Mouse (Mus musculus): ENCODE data around the gene Grik4.
A peak's percentile ranks its signal among the peaks of the same experiment; 100 is the strongest.
"Not testable (repeated sequence)": the region's sequence is repeated elsewhere in the genome, so short reads cannot be mapped to it uniquely, and the experiment has no call there.

Gene Grik4

DNA sequence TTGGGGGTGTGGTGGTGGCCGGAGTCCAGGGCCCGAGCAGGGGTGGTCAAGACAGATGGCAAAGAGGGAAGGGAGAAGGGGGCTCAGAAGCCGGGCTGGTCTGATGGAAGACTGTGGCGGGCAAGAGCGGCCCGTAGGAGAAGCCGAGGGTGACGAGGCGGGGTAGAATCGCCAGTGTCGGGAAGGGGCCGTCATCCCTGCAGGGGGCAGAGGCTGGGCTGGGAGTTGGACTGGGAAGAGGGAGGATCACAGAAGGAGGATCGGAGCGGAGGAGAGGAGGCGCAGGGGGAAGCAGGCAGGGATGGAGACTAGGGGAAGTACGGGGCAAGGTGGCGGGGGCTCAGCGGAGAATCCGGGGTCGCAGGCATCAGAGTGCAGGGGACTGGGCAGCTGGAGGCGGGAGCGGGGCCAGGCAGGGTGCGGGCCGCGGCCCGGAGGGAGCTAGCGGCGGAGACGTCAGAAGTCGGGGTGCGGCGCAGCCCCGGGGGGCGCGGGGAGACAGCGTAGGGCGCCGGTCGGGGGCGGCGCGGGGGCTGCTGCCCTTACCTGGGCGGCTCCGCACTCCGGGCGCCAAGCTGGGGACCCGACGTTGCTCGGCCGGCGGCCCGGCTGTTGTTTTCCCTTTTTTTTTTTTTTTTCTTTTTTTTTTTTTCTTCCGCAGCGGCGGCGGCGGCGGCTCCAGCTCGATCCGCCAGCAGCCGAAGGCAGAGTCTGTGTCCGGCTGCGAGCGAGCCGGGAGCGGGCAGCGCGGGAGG is at the start of gene Grik4:
Gene Grik4, minus strand, starts transcription at position 713 of the 755 bp plus-strand sequence.
- no peak for DNase-seq (ENCODE audit: low read depth, low spot score)

DNA sequence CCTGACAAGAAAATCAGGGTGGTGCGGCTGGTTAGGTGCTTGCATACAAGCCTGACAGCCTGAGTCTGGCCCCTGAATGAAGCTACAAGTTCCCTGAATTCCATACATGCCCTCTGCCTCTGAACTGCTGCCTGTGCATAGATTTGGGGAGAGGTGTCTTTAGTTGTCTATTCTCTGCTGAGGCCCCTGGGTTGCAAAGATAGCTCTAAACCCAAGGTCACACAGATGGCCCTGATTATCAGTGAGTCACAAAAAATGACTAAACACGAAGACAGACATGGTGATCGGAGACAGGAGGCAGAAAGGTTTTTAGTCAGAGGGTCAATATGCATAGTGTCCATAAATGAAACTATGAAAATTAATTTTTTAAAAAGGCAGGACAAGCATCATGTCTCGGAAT is 49.4 kb upstream of the Grik4 start:
- no peak for DNase-seq (ENCODE audit: low read depth, low spot score)

GRCm38 (mm10) chr9:42987988-42988387 is 43.7 kb upstream of the Grik4 start:
- no peak for DNase-seq (ENCODE audit: low read depth, low spot score)

DNA sequence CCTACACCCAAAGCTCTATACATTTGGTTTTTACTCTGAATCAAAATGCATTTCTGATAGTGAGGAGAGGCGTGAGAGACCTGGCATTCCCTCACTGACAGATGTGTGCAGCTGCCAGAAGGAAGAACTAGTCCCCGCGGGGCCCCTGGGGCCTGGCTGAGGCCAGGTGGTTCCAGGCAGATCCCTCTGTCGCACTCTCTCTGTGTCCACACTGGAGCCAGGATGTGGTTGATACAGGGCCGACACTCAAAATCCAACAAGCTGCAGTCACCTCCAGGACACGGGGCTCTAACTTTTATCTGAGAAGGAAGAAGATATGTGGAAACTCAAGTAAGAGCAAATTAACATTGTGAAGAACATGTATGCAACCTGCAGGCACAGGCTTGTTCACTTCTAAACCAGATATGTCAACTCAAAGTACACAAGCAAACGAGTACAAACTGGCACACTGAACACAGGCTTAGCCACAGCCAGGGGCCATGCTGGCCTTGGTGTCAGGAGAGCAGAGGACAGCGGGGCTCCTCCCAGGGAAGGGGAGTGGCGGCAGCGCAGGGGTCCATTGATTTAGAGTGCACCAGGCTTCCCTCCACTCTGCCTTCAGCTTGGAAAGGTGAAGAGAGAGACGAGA is 24.7 kb upstream of the Grik4 start:
- DNase-seq (ENCODE audit: low read depth, low spot score) = no peak

GRCm38 (mm10) chr9:42967731-42968130 is 23.4 kb upstream of the Grik4 start:
- DNase-seq (ENCODE audit: low read depth, low spot score) = no peak

- not testable (repeated sequence) for DNase-seq (ENCODE audit: low read depth, low spot score)
Measured at GRCm38 (mm10) chr9:42964809-42965208, 20.5 kb upstream of the Grik4 start.

DNA sequence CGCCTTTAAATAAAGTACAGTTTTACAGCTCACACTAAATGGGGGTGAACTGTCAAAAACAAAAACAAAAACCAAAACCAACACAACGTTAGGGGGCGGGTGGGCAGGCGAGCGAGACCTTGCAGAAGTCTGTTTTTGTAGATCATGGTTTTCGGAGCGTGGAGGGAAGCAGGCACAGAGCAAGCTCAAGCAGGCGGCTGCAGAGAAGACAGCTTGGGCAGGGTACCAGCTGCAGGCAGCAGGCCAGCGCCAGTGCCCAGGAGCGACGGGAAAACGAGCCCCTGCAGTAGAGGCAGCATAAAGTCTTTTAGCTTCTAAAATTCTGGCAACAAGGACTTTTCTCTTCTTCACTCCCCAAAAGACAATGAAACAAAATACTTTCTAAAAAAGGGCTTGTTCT is 20.1 kb upstream of the Grik4 start:
- DNase-seq (ENCODE audit: low read depth, low spot score) = no peak

GRCm38 (mm10) chr9:42962506-42962905 is 18.2 kb upstream of the Grik4 start:
- no peak for DNase-seq (ENCODE audit: low read depth, low spot score)

DNA sequence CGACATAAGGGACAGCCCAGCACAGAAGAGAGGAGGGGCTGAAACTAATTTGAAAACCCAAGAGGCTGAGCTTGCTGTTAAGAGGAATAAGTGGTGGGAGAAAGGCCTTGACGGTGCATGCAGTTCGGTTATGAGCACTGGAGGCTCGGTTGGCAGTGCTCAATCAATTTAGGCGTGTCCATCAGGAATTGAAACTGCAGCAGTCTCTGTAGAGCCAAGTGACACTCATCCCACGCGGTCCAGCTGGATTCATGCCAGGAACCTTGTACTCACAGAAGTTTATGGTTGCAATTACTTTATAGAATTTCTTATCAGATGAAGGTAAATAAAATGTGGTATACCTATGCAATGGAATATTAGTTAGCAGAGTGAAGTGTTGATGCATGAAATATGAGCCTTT is 14.1 kb upstream of the Grik4 start:
- DNase-seq (ENCODE audit: low read depth, low spot score) = no peak

DNA sequence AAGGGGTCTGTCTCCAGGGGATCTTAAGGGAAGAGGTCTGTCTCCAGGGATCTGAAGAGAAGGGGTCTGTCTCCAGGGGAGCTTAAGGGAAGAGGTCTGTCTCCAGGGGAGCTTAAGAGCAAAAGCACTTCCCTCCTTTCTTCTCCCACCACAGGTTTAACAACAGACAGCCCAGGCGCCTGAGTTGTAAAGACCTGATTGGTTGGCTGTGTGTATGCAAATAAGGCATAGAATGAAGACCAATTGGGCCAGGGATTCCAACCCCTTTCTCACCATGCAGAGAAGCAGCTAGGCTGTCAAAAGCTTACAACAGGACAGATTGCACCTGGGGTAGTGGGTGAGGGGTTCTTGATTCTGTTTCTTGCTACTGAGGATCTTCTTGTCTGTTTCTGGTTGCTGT is 4.1 kb upstream of the Grik4 start:
- no peak for DNase-seq (ENCODE audit: low read depth, low spot score)

DNA sequence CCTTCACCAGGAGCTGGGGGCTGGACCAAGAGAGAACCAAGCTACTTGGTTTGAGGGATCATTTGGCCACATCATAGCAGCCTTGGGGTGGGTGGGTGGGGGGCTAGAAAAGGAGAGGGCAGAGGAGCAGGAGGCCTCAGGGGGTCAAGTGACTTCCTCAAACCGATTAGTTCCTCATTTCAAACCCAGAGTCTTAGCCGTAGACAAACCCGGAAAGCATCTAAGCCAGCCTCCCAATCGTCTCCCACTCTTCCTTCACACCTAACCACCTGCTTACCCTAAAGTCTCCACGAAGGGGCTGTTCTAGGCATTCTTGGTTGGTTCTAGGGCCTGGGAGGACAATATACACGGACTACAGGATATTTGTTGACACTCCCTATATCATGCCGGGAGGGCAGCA is 881 bp upstream of the Grik4 start:
- DNase-seq (ENCODE audit: low read depth, low spot score) = no peak

DNA sequence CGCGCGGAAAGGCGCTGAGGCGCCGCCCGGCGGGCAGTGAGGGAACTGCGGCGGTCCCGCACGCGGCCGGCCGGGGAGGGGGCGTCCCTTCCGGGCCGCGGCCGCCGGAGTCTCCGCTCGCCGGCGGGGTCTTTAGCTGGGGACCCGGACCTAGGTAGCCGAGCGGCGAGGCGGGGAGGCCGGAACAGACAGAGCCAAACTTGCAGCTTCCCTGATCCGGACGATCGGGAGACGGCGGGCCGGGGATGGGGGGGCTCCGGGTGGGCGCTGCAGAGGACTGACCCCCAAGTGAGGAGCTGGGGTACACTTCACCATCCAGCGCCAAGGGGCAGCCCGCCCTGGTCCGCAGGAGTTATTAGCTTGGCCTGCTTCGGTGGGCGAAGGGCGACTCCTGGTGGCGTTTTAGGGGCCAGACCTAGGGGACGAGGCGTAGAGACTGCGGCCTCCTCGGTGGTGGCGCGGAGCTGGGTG is 278 bp upstream of the Grik4 start:
- peak; percentile 53 for DNase-seq (ENCODE audit: low read depth, low spot score)

DNA sequence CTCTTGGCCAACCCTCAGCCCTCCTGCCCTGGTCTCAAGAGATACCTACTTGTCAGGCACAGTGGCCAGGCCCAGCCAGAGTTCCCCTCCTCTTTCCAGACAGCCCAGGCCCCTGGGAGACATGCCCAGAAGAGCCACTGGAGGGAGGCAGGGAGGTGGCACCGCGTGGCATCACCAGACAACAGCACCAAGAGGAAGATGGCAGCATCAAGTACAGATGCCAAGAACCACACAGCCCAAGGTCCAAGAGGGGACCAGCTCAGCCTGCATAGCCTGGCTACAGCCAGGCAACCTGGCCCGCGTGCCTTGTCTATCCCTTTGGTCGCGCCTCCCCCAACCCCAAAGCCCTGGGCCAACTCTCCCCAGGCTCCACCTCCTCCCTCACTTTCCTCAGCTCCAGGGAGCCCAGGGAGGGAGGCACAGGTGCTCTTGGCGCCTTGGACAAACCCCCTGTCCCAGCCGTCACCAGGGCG is 1.2 kb downstream of the Grik4 start:
- DNase-seq (ENCODE audit: low read depth, low spot score) = no peak

DNA sequence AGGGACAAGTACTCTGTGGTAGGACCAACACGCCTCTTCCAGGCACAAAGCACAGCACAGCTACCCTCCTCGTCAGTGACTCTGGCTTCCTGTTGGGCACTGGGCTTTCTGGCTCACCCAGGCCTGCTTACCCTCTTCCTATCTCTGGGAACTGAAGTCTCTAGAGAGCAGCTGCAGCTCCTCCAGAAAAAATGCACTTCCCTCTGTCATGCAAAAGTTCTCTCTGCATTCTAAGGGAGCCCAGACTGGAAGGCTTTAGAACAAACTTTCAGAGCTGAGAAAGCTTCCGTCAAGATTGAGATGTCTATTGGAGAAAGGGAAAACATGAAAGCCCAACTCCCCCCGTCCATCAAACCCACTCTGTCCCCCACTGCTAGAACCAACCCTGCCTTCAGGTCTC is 2.1 kb downstream of the Grik4 start:
- no peak for DNase-seq (ENCODE audit: low read depth, low spot score)

GRCm38 (mm10) chr9:42932146-42932545 is 12.1 kb downstream of the Grik4 start:
- DNase-seq (ENCODE audit: low read depth, low spot score) = no peak

- DNase-seq (ENCODE audit: low read depth, low spot score) = no peak
Measured at GRCm38 (mm10) chr9:42927498-42927897, 16.8 kb downstream of the Grik4 start.

- no peak for DNase-seq (ENCODE audit: low read depth, low spot score)
Measured at GRCm38 (mm10) chr9:42926564-42926963, 17.7 kb downstream of the Grik4 start.

- no peak for DNase-seq (ENCODE audit: low read depth, low spot score)
Measured at GRCm38 (mm10) chr9:42921830-42922229, 22.5 kb downstream of the Grik4 start.

- DNase-seq (ENCODE audit: low read depth, low spot score) = no peak
Measured at GRCm38 (mm10) chr9:42920190-42920589, 24.1 kb downstream of the Grik4 start.

- DNase-seq (ENCODE audit: low read depth, low spot score) = no peak
Measured at GRCm38 (mm10) chr9:42917911-42918310, 26.4 kb downstream of the Grik4 start.

DNA sequence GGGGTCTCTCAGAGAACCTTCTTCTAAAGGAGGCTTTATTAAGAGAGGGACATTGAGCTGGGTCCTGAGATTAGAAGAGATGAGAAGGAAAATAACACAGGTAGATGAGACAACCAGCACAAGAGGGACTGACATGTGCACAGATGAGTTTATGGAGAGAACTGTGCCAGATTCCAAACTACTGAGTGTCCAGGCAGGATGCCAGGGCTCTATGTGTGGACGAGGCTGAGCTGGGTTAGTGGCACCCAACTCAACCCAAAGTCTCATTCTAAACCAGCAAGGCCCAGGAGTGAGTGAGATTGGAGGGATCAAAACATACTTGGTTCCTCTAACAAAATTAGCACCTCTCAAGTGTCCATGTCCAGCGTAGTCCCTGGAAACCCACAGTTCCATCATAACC is 31.1 kb downstream of the Grik4 start:
- no peak for DNase-seq (ENCODE audit: low read depth, low spot score)

DNA sequence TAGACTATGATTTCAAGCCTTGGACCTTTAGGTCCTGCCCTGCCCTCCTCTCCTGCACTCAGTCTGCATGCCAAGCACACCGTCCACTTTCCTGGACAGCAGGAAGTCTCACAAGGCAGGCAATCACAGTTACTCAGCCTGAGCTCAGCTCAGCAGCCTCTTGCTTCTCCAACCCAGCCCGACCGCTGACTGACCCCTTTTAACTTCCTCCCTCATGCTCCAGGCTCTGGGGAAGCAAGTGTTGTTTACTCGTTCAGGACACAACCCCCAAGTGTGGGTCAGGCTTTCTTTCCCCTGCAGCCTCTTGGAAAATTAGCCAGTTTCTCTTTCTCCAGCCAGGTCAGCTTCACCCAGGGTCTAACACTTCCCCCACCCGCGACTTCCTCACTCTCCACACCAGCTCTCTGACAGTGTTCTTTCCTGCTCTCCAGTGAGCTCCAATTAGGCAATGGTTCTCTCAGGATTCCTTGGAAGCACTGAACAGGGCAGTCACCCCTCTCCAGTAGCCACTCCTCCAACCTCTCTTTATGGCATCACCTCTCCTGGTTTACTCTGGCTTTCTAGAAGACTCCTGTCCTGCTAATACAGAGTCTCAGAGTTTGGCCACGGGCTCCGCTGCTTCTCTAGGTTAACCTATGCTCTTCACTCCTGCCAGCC is 35.5 kb downstream of the Grik4 start:
- no peak for DNase-seq (ENCODE audit: low read depth, low spot score)

DNA sequence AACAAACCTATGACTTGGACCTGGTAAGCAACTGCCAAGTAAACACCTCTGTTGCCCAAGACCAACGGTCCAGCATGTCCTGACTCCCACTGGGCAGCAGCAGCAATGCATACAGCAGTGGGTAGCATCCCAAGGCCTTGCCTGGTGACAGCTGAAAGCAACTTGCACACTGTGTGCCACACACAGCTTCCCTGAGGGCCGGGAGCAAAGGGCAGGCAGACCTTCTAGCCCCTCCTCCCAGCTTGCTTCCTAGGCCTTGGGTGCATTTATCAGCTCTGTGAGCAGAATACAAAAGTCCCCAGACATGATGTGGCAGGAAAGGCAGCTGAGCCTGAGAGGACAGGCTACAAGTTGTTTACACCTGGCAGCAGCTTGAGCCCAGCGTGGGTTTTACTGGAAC is 37.3 kb downstream of the Grik4 start:
- no peak for DNase-seq (ENCODE audit: low read depth, low spot score)
